Mouse (Mus musculus): Measurements from ENCODE around the gene Itgb2l. TPM values are rescaled to one million over a fixed set of nuclear protein-coding genes. Genes with fewer than 3 reads are reported as not detected.
"Not testable (repeated sequence)": the region's sequence is repeated elsewhere in the genome, so short reads cannot be mapped to it uniquely, and the experiment has no call there.

Gene Itgb2l
- polyA plus RNA-seq, 1 experiment from 2014 or later, result 0.23 TPM

GRCm38 (mm10) chr16:96460788-96461187 lies 17.4 kb upstream of the Itgb2l start:
- no peak overlapping the region for H3K4me2 ChIP-seq (replicated peaks; ENCODE audit: low read depth)
- WGBS, result 57% methylated on average over 3 of the region's 3 CpGs

GRCm38 (mm10) chr16:96459356-96459755 lies 15.9 kb upstream of the Itgb2l start:
- Histone ChIP-seq H3K27me3 (ENCODE audit: control insufficient read depth, insufficient read depth, low read length) (no peaks in the 10 kb centered on the region), H3K9me3 (ENCODE audit: control insufficient read depth, low read length) (no peaks in the 10 kb centered on the region), H3K27ac (replicated peaks) (no peak overlapping the region), H3K36me3 (ENCODE audit: control insufficient read depth, insufficient read depth, low read length) (no peaks in the 10 kb centered on the region), H3K4me1 (replicated peaks; ENCODE audit: control insufficient read depth, insufficient read depth) (no peaks in the 10 kb centered on the region), H3K4me3 (ENCODE audit: low read depth, low read length) (no peak overlapping the region), H3K4me2 (replicated peaks; ENCODE audit: low read depth) (no peak overlapping the region), H3K9ac (ENCODE audit: low read length) (no peak overlapping the region)
- TF ChIP-seq EP300 (optimal IDR thresholded peaks at IDR 0.05), result no peak
- 80% methylated on average over 2 of the region's 2 CpGs for WGBS
- ATAC-seq (ENCODE audit: low FRiP score, low TSS enrichment) (no peak), DNase-seq (ENCODE audit: low spot score) (no peak)

More at GRCm38 (mm10) chr16:96460788-96461187, 17.4 kb upstream of the Itgb2l start:
- no peak overlapping the region for H3K27ac ChIP-seq (replicated peaks)
- DNase-seq (ENCODE audit: low spot score) (no peak), ATAC-seq (ENCODE audit: low FRiP score, low TSS enrichment) (no peak)
- no peak overlapping the region for H3K9ac ChIP-seq (ENCODE audit: low read length)
- H3K36me3 ChIP-seq (ENCODE audit: control insufficient read depth, insufficient read depth, low read length), result no peaks in the 10 kb centered on the region
- TF ChIP-seq CTCF (IDR thresholded peaks at IDR 0.05; ENCODE audit: low read depth) (no peak), EP300 (optimal IDR thresholded peaks at IDR 0.05) (no peak)
- H3K4me1 ChIP-seq (replicated peaks; ENCODE audit: control insufficient read depth, insufficient read depth), result no peaks in the 10 kb centered on the region
- H3K9me3 ChIP-seq (ENCODE audit: control insufficient read depth, low read length), result no peaks in the 10 kb centered on the region
- H3K4me3 ChIP-seq (ENCODE audit: low read depth, low read length), result no peak overlapping the region
- no peaks in the 10 kb centered on the region for H3K27me3 ChIP-seq (ENCODE audit: control insufficient read depth, insufficient read depth, low read length)

GRCm38 (mm10) chr16:96457612-96458011 lies 14.2 kb upstream of the Itgb2l start:
- 79% methylated on average over 5 of the region's 5 CpGs for WGBS
- Histone ChIP-seq H3K4me3 (ENCODE audit: low read depth, low read length) (no peak overlapping the region), H3K9me3 (ENCODE audit: control insufficient read depth, low read length) (no peaks in the 10 kb centered on the region), H3K36me3 (ENCODE audit: control insufficient read depth, insufficient read depth, low read length) (no peaks in the 10 kb centered on the region), H3K9ac (ENCODE audit: low read length) (no peak overlapping the region), H3K27ac (replicated peaks) (no peak overlapping the region), H3K27me3 (ENCODE audit: control insufficient read depth, insufficient read depth, low read length) (no peaks in the 10 kb centered on the region), H3K4me2 (replicated peaks; ENCODE audit: low read depth) (no peak overlapping the region), H3K4me1 (replicated peaks; ENCODE audit: control insufficient read depth, insufficient read depth) (no peaks in the 10 kb centered on the region)
- DNase-seq (ENCODE audit: low spot score) (no peak), ATAC-seq (ENCODE audit: low FRiP score, low TSS enrichment) (no peak)
- no peak for TF ChIP-seq EP300 (optimal IDR thresholded peaks at IDR 0.05)
- no peak for TF ChIP-seq CTCF (IDR thresholded peaks at IDR 0.05; ENCODE audit: low read depth)

DNA sequence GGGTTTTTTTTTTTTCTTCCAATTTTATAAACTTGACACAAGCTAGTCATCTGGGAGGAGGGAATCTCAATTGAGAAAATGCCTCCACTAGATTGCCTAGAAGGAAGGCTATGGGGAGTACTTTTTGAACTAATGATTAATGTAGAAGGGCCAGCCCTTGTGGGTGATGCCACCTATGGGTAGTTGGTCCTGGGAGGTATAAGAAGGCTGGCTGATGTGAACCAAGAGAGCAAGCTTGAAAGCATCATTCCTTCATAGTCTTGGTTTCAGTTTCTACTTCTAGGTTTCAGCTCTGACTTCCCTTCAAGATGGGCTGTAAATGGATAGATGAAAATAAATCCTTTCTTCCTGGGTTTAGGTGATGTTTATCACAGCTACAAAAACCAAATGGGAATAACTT lies 10.7 kb upstream of the Itgb2l start:
- Histone ChIP-seq H3K27ac (replicated peaks) (no peak overlapping the region), H3K9me3 (ENCODE audit: control insufficient read depth, low read length) (no peaks in the 10 kb centered on the region), H3K36me3 (ENCODE audit: control insufficient read depth, insufficient read depth, low read length) (no peaks in the 10 kb centered on the region), H3K4me3 (ENCODE audit: low read depth, low read length) (no peak overlapping the region), H3K27me3 (ENCODE audit: control insufficient read depth, insufficient read depth, low read length) (no peaks in the 10 kb centered on the region), H3K9ac (ENCODE audit: low read length) (no peak overlapping the region), H3K4me1 (replicated peaks; ENCODE audit: control insufficient read depth, insufficient read depth) (no peaks in the 10 kb centered on the region), H3K4me2 (replicated peaks; ENCODE audit: low read depth) (no peak overlapping the region)
- no peak for TF ChIP-seq CTCF (IDR thresholded peaks at IDR 0.05; ENCODE audit: low read depth)
- no peak for TF ChIP-seq EP300 (optimal IDR thresholded peaks at IDR 0.05)
- no peak for ATAC-seq (ENCODE audit: low FRiP score, low TSS enrichment)
- no peak for DNase-seq (ENCODE audit: low spot score)

DNA sequence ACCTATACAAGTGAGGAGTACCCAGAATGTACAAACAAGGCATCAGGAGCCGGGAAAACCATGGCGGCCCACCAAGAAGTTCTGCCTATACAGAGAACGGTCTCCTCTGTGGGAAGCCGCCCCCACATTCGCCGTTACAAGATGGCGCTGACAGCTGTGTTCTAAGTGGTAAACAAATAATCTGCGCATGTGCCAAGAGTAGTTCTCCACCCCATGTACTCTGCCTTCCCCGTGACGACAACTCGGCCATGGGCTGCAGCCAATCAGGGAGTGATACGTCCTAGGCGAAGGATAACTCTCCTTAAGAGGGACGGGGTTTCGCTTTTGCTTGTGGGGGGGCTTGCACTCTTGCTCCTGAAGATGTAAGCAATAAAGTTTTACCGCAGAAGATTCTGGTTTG lies 7.5 kb upstream of the Itgb2l start:
- H3K4me3 ChIP-seq (ENCODE audit: low read depth, low read length); H3K36me3 ChIP-seq (ENCODE audit: control insufficient read depth, insufficient read depth, low read length); H3K27me3 ChIP-seq (ENCODE audit: control insufficient read depth, insufficient read depth, low read length); H3K9ac ChIP-seq (ENCODE audit: low read length); H3K4me1 ChIP-seq (replicated peaks; ENCODE audit: control insufficient read depth, insufficient read depth); DNase-seq (ENCODE audit: low spot score); H3K9me3 ChIP-seq (ENCODE audit: control insufficient read depth, low read length); H3K4me2 ChIP-seq (replicated peaks; ENCODE audit: low read depth); H3K27ac ChIP-seq (replicated peaks); ATAC-seq (ENCODE audit: low FRiP score, low TSS enrichment): not testable (repeated sequence)
- 93% methylated on average over 12 of the region's 16 CpGs for WGBS

DNA sequence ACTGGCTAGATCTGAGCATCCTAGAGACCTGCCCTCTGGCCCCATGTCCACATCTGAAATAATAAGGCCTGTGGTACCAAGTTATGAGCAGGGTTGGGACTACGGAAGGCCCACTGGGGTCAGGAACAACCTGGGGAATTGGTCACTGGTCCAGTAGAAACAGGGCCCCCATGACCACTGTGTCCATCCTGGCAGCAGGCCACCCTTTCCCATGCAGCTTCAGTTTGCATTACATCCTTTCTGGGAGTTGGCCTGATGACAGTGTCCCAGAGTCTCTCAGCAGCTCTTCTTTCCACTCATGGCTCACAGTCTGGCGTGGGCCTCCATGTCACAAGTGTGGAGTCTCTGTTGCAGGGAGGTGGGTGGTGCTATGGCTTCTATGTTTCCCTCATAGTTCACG lies 1.6 kb downstream of the Itgb2l start:
- no peaks in the 10 kb centered on the region for H3K4me1 ChIP-seq (replicated peaks; ENCODE audit: control insufficient read depth, insufficient read depth)
- no peaks in the 10 kb centered on the region for H3K9me3 ChIP-seq (ENCODE audit: control insufficient read depth, low read length)
- TF ChIP-seq CTCF (IDR thresholded peaks at IDR 0.05; ENCODE audit: low read depth) (no peak), EP300 (optimal IDR thresholded peaks at IDR 0.05) (no peak)
- no peaks in the 10 kb centered on the region for H3K27me3 ChIP-seq (ENCODE audit: control insufficient read depth, insufficient read depth, low read length)
- H3K4me2 ChIP-seq (replicated peaks; ENCODE audit: low read depth), result no peak overlapping the region
- no peak overlapping the region for H3K27ac ChIP-seq (replicated peaks)
- H3K4me3 ChIP-seq (ENCODE audit: low read depth, low read length), result no peak overlapping the region
- H3K36me3 ChIP-seq (ENCODE audit: control insufficient read depth, insufficient read depth, low read length), result no peaks in the 10 kb centered on the region
- ATAC-seq (ENCODE audit: low FRiP score, low TSS enrichment), result no peak
- no peak for DNase-seq (ENCODE audit: low spot score)
- no peak overlapping the region for H3K9ac ChIP-seq (ENCODE audit: low read length)
- WGBS, result 86% methylated on average over 3 of the region's 3 CpGs

Data from stomach, postnatal 0 days (tissue).